Mouse (Mus musculus): Measurements from ENCODE around the gene Dpp6. TPM values are rescaled to one million over a fixed set of nuclear protein-coding genes. Genes with fewer than 3 reads are reported as not detected.

The Dpp6 gene
- 0.69 and 0.86 TPM in 2 replicates for polyA plus RNA-seq (2014; fragmentation: Nextera tagmentation; extraction: Ambion mirVana)

- Histone ChIP-seq H3K9me3 (replicated peaks; ENCODE audit: control insufficient read depth, low read length) (no peaks in the 10 kb centered on the region), H3K4me3 (ENCODE audit: low read depth, low read length) (peak within 1 kb of the TSS; percentile 29), H3K27ac (ENCODE audit: low read depth, low read length) (no peak within 1 kb of the TSS), H3K4me2 (peak within 1 kb of the TSS; percentile 56), H3K27me3 (ENCODE audit: control insufficient read depth, insufficient read depth, low read length) (peaks cover 25% of the 10 kb centered on the region), H3K4me1 (ENCODE audit: control insufficient read depth, insufficient read depth, low read length) (no peaks in the 10 kb centered on the region), H3K9ac (ENCODE audit: low read depth, low read length) (no peak within 1 kb of the TSS), H3K36me3 (ENCODE audit: control insufficient read depth, insufficient read depth, low read length) (no peaks in the 10 kb centered on the region)
- 3% methylated on average over 48 of the region's 48 CpGs for WGBS (ENCODE audit: insufficient replicate concordance)
- ATAC-seq (replicated peaks; ENCODE audit: insufficient number of reproducible peaks, low FRiP score, low TSS enrichment), result no peak
Observed at GRCm38 (mm10) chr5:26816975-26817941, at the start of gene Dpp6. Gene Dpp6, plus strand, starts transcription at chr5:26817203.

GRCm38 (mm10) chr5:26783955-26784354 is 33.0 kb upstream of the Dpp6 start:
- 73% methylated on average over 3 of the region's 3 CpGs for WGBS (ENCODE audit: insufficient replicate concordance)
- no peak overlapping the region for H3K9ac ChIP-seq (ENCODE audit: low read depth, low read length)
- H3K4me2 ChIP-seq, result no peak overlapping the region
- no peak for ATAC-seq (replicated peaks; ENCODE audit: insufficient number of reproducible peaks, low FRiP score, low TSS enrichment)
- H3K36me3 ChIP-seq (ENCODE audit: control insufficient read depth, insufficient read depth, low read length), result no peaks in the 10 kb centered on the region
- no peak overlapping the region for H3K27ac ChIP-seq (ENCODE audit: low read depth, low read length)
- no peaks in the 10 kb centered on the region for H3K9me3 ChIP-seq (replicated peaks; ENCODE audit: control insufficient read depth, low read length)
- no peaks in the 10 kb centered on the region for H3K27me3 ChIP-seq (ENCODE audit: control insufficient read depth, insufficient read depth, low read length)
- H3K4me3 ChIP-seq (ENCODE audit: low read depth, low read length), result no peak overlapping the region
- H3K4me1 ChIP-seq (ENCODE audit: control insufficient read depth, insufficient read depth, low read length), result no peaks in the 10 kb centered on the region

GRCm38 (mm10) chr5:26795524-26795923 is 21.5 kb upstream of the Dpp6 start:
- no peak overlapping the region for H3K9ac ChIP-seq (ENCODE audit: low read depth, low read length)
- H3K4me3 ChIP-seq (ENCODE audit: low read depth, low read length), result no peak overlapping the region
- WGBS (ENCODE audit: insufficient replicate concordance), result 80% methylated on average over 2 of the region's 2 CpGs
- no peaks in the 10 kb centered on the region for H3K36me3 ChIP-seq (ENCODE audit: control insufficient read depth, insufficient read depth, low read length)
- H3K27ac ChIP-seq (ENCODE audit: low read depth, low read length), result no peak overlapping the region
- no peaks in the 10 kb centered on the region for H3K27me3 ChIP-seq (ENCODE audit: control insufficient read depth, insufficient read depth, low read length)
- no peaks in the 10 kb centered on the region for H3K9me3 ChIP-seq (replicated peaks; ENCODE audit: control insufficient read depth, low read length)
- no peaks in the 10 kb centered on the region for H3K4me1 ChIP-seq (ENCODE audit: control insufficient read depth, insufficient read depth, low read length)
- H3K4me2 ChIP-seq, result no peak overlapping the region
- ATAC-seq (replicated peaks; ENCODE audit: insufficient number of reproducible peaks, low FRiP score, low TSS enrichment), result no peak

GRCm38 (mm10) chr5:26835972-26836371 is 19.0 kb downstream of the Dpp6 start:
- Histone ChIP-seq H3K9ac (ENCODE audit: low read depth, low read length) (no peak overlapping the region), H3K36me3 (ENCODE audit: control insufficient read depth, insufficient read depth, low read length) (no peaks in the 10 kb centered on the region), H3K27ac (ENCODE audit: low read depth, low read length) (no peak overlapping the region), H3K27me3 (ENCODE audit: control insufficient read depth, insufficient read depth, low read length) (no peaks in the 10 kb centered on the region), H3K4me1 (ENCODE audit: control insufficient read depth, insufficient read depth, low read length) (no peaks in the 10 kb centered on the region), H3K9me3 (replicated peaks; ENCODE audit: control insufficient read depth, low read length) (no peaks in the 10 kb centered on the region), H3K4me3 (ENCODE audit: low read depth, low read length) (no peak overlapping the region), H3K4me2 (no peak overlapping the region)
- ATAC-seq (replicated peaks; ENCODE audit: insufficient number of reproducible peaks, low FRiP score, low TSS enrichment), result no peak
- WGBS (ENCODE audit: insufficient replicate concordance), result 85% methylated on average over 1 of the region's 1 CpGs

GRCm38 (mm10) chr5:26841151-26841550 is 24.1 kb downstream of the Dpp6 start:
- no peak for ATAC-seq (replicated peaks; ENCODE audit: insufficient number of reproducible peaks, low FRiP score, low TSS enrichment)
- no peak overlapping the region for H3K4me3 ChIP-seq (ENCODE audit: low read depth, low read length)
- no peaks in the 10 kb centered on the region for H3K4me1 ChIP-seq (ENCODE audit: control insufficient read depth, insufficient read depth, low read length)
- H3K36me3 ChIP-seq (ENCODE audit: control insufficient read depth, insufficient read depth, low read length), result no peaks in the 10 kb centered on the region
- no peak overlapping the region for H3K27ac ChIP-seq (ENCODE audit: low read depth, low read length)
- H3K27me3 ChIP-seq (ENCODE audit: control insufficient read depth, insufficient read depth, low read length), result no peaks in the 10 kb centered on the region
- H3K9me3 ChIP-seq (replicated peaks; ENCODE audit: control insufficient read depth, low read length), result no peaks in the 10 kb centered on the region
- H3K4me2 ChIP-seq, result no peak overlapping the region
- 21% methylated on average over 4 of the region's 4 CpGs for whole genome bisulfite sequencing (ENCODE audit: insufficient replicate concordance)
- no peak overlapping the region for H3K9ac ChIP-seq (ENCODE audit: low read depth, low read length)

GRCm38 (mm10) chr5:26854746-26855145 is 37.7 kb downstream of the Dpp6 start:
- Histone ChIP-seq H3K9ac (ENCODE audit: low read depth, low read length) (no peak overlapping the region), H3K4me2 (no peak overlapping the region), H3K36me3 (ENCODE audit: control insufficient read depth, insufficient read depth, low read length) (no peaks in the 10 kb centered on the region), H3K27ac (ENCODE audit: low read depth, low read length) (no peak overlapping the region), H3K9me3 (replicated peaks; ENCODE audit: control insufficient read depth, low read length) (no peaks in the 10 kb centered on the region), H3K4me3 (ENCODE audit: low read depth, low read length) (no peak overlapping the region), H3K27me3 (ENCODE audit: control insufficient read depth, insufficient read depth, low read length) (no peaks in the 10 kb centered on the region), H3K4me1 (ENCODE audit: control insufficient read depth, insufficient read depth, low read length) (no peaks in the 10 kb centered on the region)
- no peak for ATAC-seq (replicated peaks; ENCODE audit: insufficient number of reproducible peaks, low FRiP score, low TSS enrichment)
- WGBS (ENCODE audit: insufficient replicate concordance), result 64% methylated on average over 4 of the region's 4 CpGs

GRCm38 (mm10) chr5:26875449-26875848 is 58.4 kb downstream of the Dpp6 start:
- H3K9me3 ChIP-seq (replicated peaks; ENCODE audit: control insufficient read depth, low read length), result no peaks in the 10 kb centered on the region
- no peaks in the 10 kb centered on the region for H3K36me3 ChIP-seq (ENCODE audit: control insufficient read depth, insufficient read depth, low read length)
- no peak overlapping the region for H3K4me2 ChIP-seq
- H3K4me3 ChIP-seq (ENCODE audit: low read depth, low read length), result no peak overlapping the region
- no peaks in the 10 kb centered on the region for H3K4me1 ChIP-seq (ENCODE audit: control insufficient read depth, insufficient read depth, low read length)
- H3K27ac ChIP-seq (ENCODE audit: low read depth, low read length), result no peak overlapping the region
- no peak for ATAC-seq (replicated peaks; ENCODE audit: insufficient number of reproducible peaks, low FRiP score, low TSS enrichment)
- no peak overlapping the region for H3K9ac ChIP-seq (ENCODE audit: low read depth, low read length)
- no peaks in the 10 kb centered on the region for H3K27me3 ChIP-seq (ENCODE audit: control insufficient read depth, insufficient read depth, low read length)

GRCm38 (mm10) chr5:26887496-26887895 is 70.5 kb downstream of the Dpp6 start:
- Histone ChIP-seq H3K36me3 (ENCODE audit: control insufficient read depth, insufficient read depth, low read length) (no peaks in the 10 kb centered on the region), H3K27me3 (ENCODE audit: control insufficient read depth, insufficient read depth, low read length) (no peaks in the 10 kb centered on the region), H3K27ac (ENCODE audit: low read depth, low read length) (no peak overlapping the region), H3K9me3 (replicated peaks; ENCODE audit: control insufficient read depth, low read length) (no peaks in the 10 kb centered on the region), H3K9ac (ENCODE audit: low read depth, low read length) (no peak overlapping the region), H3K4me3 (ENCODE audit: low read depth, low read length) (no peak overlapping the region), H3K4me1 (ENCODE audit: control insufficient read depth, insufficient read depth, low read length) (no peaks in the 10 kb centered on the region), H3K4me2 (no peak overlapping the region)
- 94% methylated on average over 1 of the region's 1 CpGs for WGBS (ENCODE audit: insufficient replicate concordance)
- no peak for ATAC-seq (replicated peaks; ENCODE audit: insufficient number of reproducible peaks, low FRiP score, low TSS enrichment)

- WGBS (ENCODE audit: insufficient replicate concordance), result 75% methylated on average over 4 of the region's 4 CpGs
- Histone ChIP-seq H3K4me3 (ENCODE audit: low read depth, low read length) (no peak overlapping the region), H3K4me1 (ENCODE audit: control insufficient read depth, insufficient read depth, low read length) (no peaks in the 10 kb centered on the region), H3K4me2 (no peak overlapping the region), H3K36me3 (ENCODE audit: control insufficient read depth, insufficient read depth, low read length) (no peaks in the 10 kb centered on the region), H3K9ac (ENCODE audit: low read depth, low read length) (no peak overlapping the region), H3K27ac (ENCODE audit: low read depth, low read length) (no peak overlapping the region), H3K9me3 (replicated peaks; ENCODE audit: control insufficient read depth, low read length) (no peaks in the 10 kb centered on the region), H3K27me3 (ENCODE audit: control insufficient read depth, insufficient read depth, low read length) (no peaks in the 10 kb centered on the region)
- no peak for ATAC-seq (replicated peaks; ENCODE audit: insufficient number of reproducible peaks, low FRiP score, low TSS enrichment)
Observed at GRCm38 (mm10) chr5:26888080-26888479, 71.1 kb downstream of the Dpp6 start.

Measured in heart, embryonic 11.5 days (tissue).